Mouse (Mus musculus): ENCODE results near the gene Gm5741.

- TF ChIP-seq CTCF (IDR thresholded peaks at IDR 0.05; ENCODE audit: low read depth, low read length) (no peak), POLR2A (IDR thresholded peaks at IDR 0.05; ENCODE audit: insufficient read depth, low read length) (no peak), EP300 (IDR thresholded peaks at IDR 0.05; ENCODE audit: insufficient read depth, low read depth, low read length) (no peak)
Observed at GRCm38 (mm10) chr8:85062603-85063002, 5.2 kb downstream of the Gm5741 start.
